9 mouse cellular contexts compared by ENCODE assay signal in genomic region chr2:174760479-174761121, GRCm38 (mm10). TPM values are rescaled to one million over a fixed set of nuclear protein-coding genes. Genes with fewer than 3 reads are reported as not detected.
DNase-seq lines count a peak whose midpoint lies in the region; ATAC-seq and TF ChIP-seq lines count a peak whose summit lies in the region.
"Had no signal": no experiment of that assay in that cellular context is flagged by ENCODE, and none has a peak within 500 bp of the region (broad histone marks: within the 10 kb centered on the region; RNA-seq: fewer than 3 reads in every experiment).

Gene Edn3 (plus strand): TSS chr2:174760619.

- intact Hi-C loops in left cerebral cortex, adult 2 months (cut with DNase I), result no loop called here
- intact Hi-C loops in left cerebral cortex, postnatal 36 days (cut with DNase I), result no loop called here

- 1% methylated on average over 48 of the region's 48 CpGs for WGBS in embryonic facial prominence, embryonic 12.5 days
- 2% methylated on average over 48 of the region's 48 CpGs for WGBS in hindbrain, embryonic 14.5 days
- 2% methylated on average over 47 of the region's 48 CpGs for WGBS in lung, embryonic 14.5 days

- no peaks in the 10 kb centered on the region for H3K27me3 ChIP-seq in embryonic facial prominence, embryonic 12.5 days
- H3K27me3 ChIP-seq in hindbrain, embryonic 14.5 days (ENCODE audit: control insufficient read depth, insufficient read depth, low read length), result peaks cover 14% of the 10 kb centered on the region; the same call in 1 of the 2 replicates
- no peaks in the 10 kb centered on the region for H3K27me3 ChIP-seq in lung, embryonic 14.5 days (ENCODE audit: insufficient read depth, low read length)
- H3K27me3 ChIP-seq: Patski had no signal

- peak within 1 kb of the TSS; percentile 84 for H3K4me2 ChIP-seq in embryonic facial prominence, embryonic 12.5 days (replicated peaks)
- peak within 1 kb of the TSS; percentile 72 for H3K4me2 ChIP-seq in hindbrain, embryonic 14.5 days (replicated peaks)
- peak within 1 kb of the TSS; percentile 95 for H3K4me2 ChIP-seq in lung, embryonic 14.5 days

- DNase-seq in left cerebral cortex, adult 2 months (ENCODE audit: extremely low spot score in 1 of 2, low spot score in 2 of 2), result no peak
- no peak for DNase-seq in left cerebral cortex, postnatal 36 days (ENCODE audit: low spot score in 2 of 2)
- no peak for DNase-seq in hindbrain, embryonic 14.5 days (ENCODE audit: low spot score)
- DNase-seq in lung, embryonic 14.5 days, result peak; percentile 69
- peak; percentile 25 for DNase-seq in retina, postnatal 1 day
- DNase-seq in left cerebral cortex, adult 9 months (ENCODE audit: low spot score in 2 of 2), result no peak
- DNase-seq in urinary bladder, postnatal 4 days (ENCODE audit: low spot score in 2 of 2), result no peak

- peak; percentile 77 for ATAC-seq in embryonic facial prominence, embryonic 12.5 days (ENCODE audit: insufficient number of reproducible peaks, insufficient read depth, low FRiP score, low TSS enrichment)
- peak; percentile 43; the same call in 1 of the 2 replicates for ATAC-seq in hindbrain, embryonic 14.5 days (ENCODE audit: low FRiP score)
- peak; percentile 73 for ATAC-seq in lung, embryonic 14.5 days (ENCODE audit: insufficient read depth)
- ATAC-seq: Patski had no signal

- TF ChIP-seq CTCF in left cerebral cortex, adult 2 months (IDR thresholded peaks at IDR 0.05), result no peak
- TF ChIP-seq CTCF in lung, embryonic 14.5 days (IDR thresholded peaks at IDR 0.05; ENCODE audit: low read depth), result no peak

- H3K4me1 ChIP-seq in embryonic facial prominence, embryonic 12.5 days, result peaks cover 15% of the 10 kb centered on the region
- H3K4me1 ChIP-seq in hindbrain, embryonic 14.5 days (replicated peaks; ENCODE audit: control insufficient read depth, insufficient read depth, low read length), result peaks cover 7% of the 10 kb centered on the region; the same call in 1 of the 2 replicates
- no peaks in the 10 kb centered on the region for H3K4me1 ChIP-seq in lung, embryonic 14.5 days (ENCODE audit: insufficient read depth)

- 0 out of 2 replicates have a peak, but pooled peaks cover 3% of the 10 kb centered on the region for H3K36me3 ChIP-seq in embryonic facial prominence, embryonic 12.5 days
- no peaks in the 10 kb centered on the region for H3K36me3 ChIP-seq in hindbrain, embryonic 14.5 days (replicated peaks; ENCODE audit: control insufficient read depth, insufficient read depth)
- H3K36me3 ChIP-seq in lung, embryonic 14.5 days (ENCODE audit: insufficient read depth), result no peaks in the 10 kb centered on the region

- H3K9me3 ChIP-seq in embryonic facial prominence, embryonic 12.5 days, result no peaks in the 10 kb centered on the region
- no peaks in the 10 kb centered on the region for H3K9me3 ChIP-seq in hindbrain, embryonic 14.5 days (ENCODE audit: control insufficient read depth, low read length)
- H3K9me3 ChIP-seq in lung, embryonic 14.5 days (ENCODE audit: low read depth, low read length), result no peaks in the 10 kb centered on the region

- H3K27ac ChIP-seq in left cerebral cortex, adult 2 months, result no peak within 1 kb of the TSS; the same call in 1 of the 2 replicates
- peak within 1 kb of the TSS; percentile 74 for H3K27ac ChIP-seq in embryonic facial prominence, embryonic 12.5 days
- H3K27ac ChIP-seq in hindbrain, embryonic 14.5 days, result no peak within 1 kb of the TSS
- peak within 1 kb of the TSS; percentile 70 for H3K27ac ChIP-seq in lung, embryonic 14.5 days (ENCODE audit: low read depth)

- H3K4me3 ChIP-seq in left cerebral cortex, adult 2 months, result peak within 1 kb of the TSS; percentile 37
- H3K4me3 ChIP-seq in embryonic facial prominence, embryonic 12.5 days, result peak within 1 kb of the TSS; percentile 53
- peak within 1 kb of the TSS; percentile 33 for H3K4me3 ChIP-seq in hindbrain, embryonic 14.5 days (replicated peaks; ENCODE audit: low read length)
- H3K4me3 ChIP-seq in lung, embryonic 14.5 days (ENCODE audit: low read depth, low read length), result peak within 1 kb of the TSS; percentile 56

- peak within 1 kb of the TSS; percentile 69 for H3K9ac ChIP-seq in embryonic facial prominence, embryonic 12.5 days
- peak within 1 kb of the TSS; percentile 49 for H3K9ac ChIP-seq in hindbrain, embryonic 14.5 days
- H3K9ac ChIP-seq in lung, embryonic 14.5 days, result peak within 1 kb of the TSS; percentile 72

RNA-seq across cellular contexts. Expression of gene Edn3, which starts in this region (rescaled TPM):
- total RNA-seq in left cerebral cortex, adult 2 months (2021), result 1 to 10 TPM; 4.5 to 5.2 TPM
- total RNA-seq in left cerebral cortex, postnatal 36 days (2021), result 1 to 10 TPM; 5.3 to 6.0 TPM
- polyA plus RNA-seq in embryonic facial prominence, embryonic 12.5 days (2016; fragmentation: Nextera tagmentation; extraction: Ambion mirVana), result 22.1 and 22.2 TPM in 2 replicates
- 6.9 and 7.9 TPM in 2 replicates for polyA plus RNA-seq in hindbrain, embryonic 14.5 days (2014; fragmentation: Nextera tagmentation; extraction: Ambion mirVana)
- polyA plus RNA-seq in lung, embryonic 14.5 days (2014; fragmentation: Nextera tagmentation; extraction: Ambion mirVana), result 24.2 and 26.0 TPM in 2 replicates
- polyA plus RNA-seq: Patski had no signal

Comparison
In these comparisons a context has a peak if more than half of its experiments do, and no peak if none do; other contexts are left out.
1. DNase-seq: peak in lung, embryonic 14.5 days (single experiment) and retina, postnatal 1 day (single experiment); none in left cerebral cortex, adult 2 months (0 of 2), left cerebral cortex, postnatal 36 days (0 of 2), hindbrain, embryonic 14.5 days (single experiment), left cerebral cortex, adult 9 months (0 of 2) and urinary bladder, postnatal 4 days (0 of 2).
2. H3K27ac ChIP-seq: peak in embryonic facial prominence, embryonic 12.5 days (single experiment) and lung, embryonic 14.5 days (single experiment); none in left cerebral cortex, adult 2 months (single experiment) and hindbrain, embryonic 14.5 days (single experiment).
3. Peak in every context shown above with its lines, with median percentiles within 50 percentile points of each other: H3K4me3 ChIP-seq, ATAC-seq, H3K4me2 ChIP-seq and H3K9ac ChIP-seq.